Mouse (Mus musculus) MEL (cell line): Measurements from ENCODE around the gene Sapcd2. TPM values are rescaled to one million over a fixed set of nuclear protein-coding genes. Genes with fewer than 3 reads are reported as not detected.

Experiments used
- DNase-seq: peaks from one replicate; pipeline ENCODE4 v3.0.0; 2011; ENCODE audit warnings: low read depth, low spot score
- H3K27ac ChIP-seq: 2 replicates; pipeline ENCODE4 v1.5.1; 2012; ENCODE audit warnings: low read depth, mild to moderate bottlenecking, control low read depth, low read length, moderate library complexity; ENCODE audit not compliant: control insufficient read depth
- H3K27me3 ChIP-seq, 2 experiments: fragments of 150-350 bp in 1 of 2; sonication (generic) in 1 of 2; 2 replicates each; pipeline ENCODE4 v1.6.1; 2012; ENCODE audit warnings: low read length in 2 of 2, mild to moderate bottlenecking in 2 of 2, improper control_type of control experiment in 1 of 2, moderate library complexity in 1 of 2; ENCODE audit not compliant: insufficient read depth in 2 of 2, control insufficient read depth in 1 of 2
- H3K36me3 ChIP-seq, 2 experiments: 2 replicates each; pipeline ENCODE4 v1.6.1; 2012 to 2014; ENCODE audit warnings: low read length in 2 of 2, improper control_type of control experiment in 1 of 2, inconsistent platforms in 1 of 2, mild to moderate bottlenecking in 1 of 2; ENCODE audit not compliant: insufficient read depth in 2 of 2, control insufficient read depth in 1 of 2
- H3K4me1 ChIP-seq, 2 experiments: fragments of 150-350 bp in 1 of 2; sonication (generic) in 1 of 2; 2 replicates each; pipeline ENCODE4 v1.6.1; 2012; ENCODE audit warnings: low read length in 2 of 2, improper control_type of control experiment in 1 of 2, mild to moderate bottlenecking in 1 of 2; ENCODE audit not compliant: insufficient read depth in 2 of 2, control insufficient read depth in 1 of 2
- H3K4me3 ChIP-seq, 2 experiments: fragments of 150-350 bp in 1 of 2; sonication (generic) in 1 of 2; 2 replicates each; pipeline ENCODE4 v1.5.1; 2012; ENCODE audit warnings: low read depth in 2 of 2, low read length in 2 of 2, mild to moderate bottlenecking in 2 of 2, moderate library complexity in 2 of 2, control low read depth in 1 of 2, improper control_type of control experiment in 1 of 2; ENCODE audit not compliant: control insufficient read depth in 1 of 2, insufficient read depth in 1 of 2
- H3K79me2 ChIP-seq: 2 replicates; pipeline ENCODE4 v1.6.1; 2012; ENCODE audit warnings: mild to moderate bottlenecking, low read length, moderate library complexity; ENCODE audit not compliant: control insufficient read depth, poor library complexity, insufficient read depth
- H3K9ac ChIP-seq: 2 replicates; pipeline ENCODE4 v1.6.1; 2012; ENCODE audit warnings: low read depth, mild to moderate bottlenecking, control low read depth, low read length, moderate library complexity; ENCODE audit not compliant: control insufficient read depth, poor library complexity, severe bottlenecking
- H3K9me3 ChIP-seq: fragments of 150-350 bp; sonication (generic); replicated peaks from 2 replicates; pipeline ENCODE4 v1.6.1; 2012; ENCODE audit warnings: mild to moderate bottlenecking, low read length, improper control_type of control experiment, moderate library complexity; ENCODE audit not compliant: insufficient read depth
- BHLHE40 ChIP-seq: IDR thresholded peaks from 2 replicates; pipeline ENCODE4 v1.6.1; 2012; ENCODE audit warnings: low read depth, mild to moderate bottlenecking, inconsistent platforms, low read length, improper control_type of control experiment, borderline replicate concordance
- CHD1 ChIP-seq: IDR thresholded peaks from 2 replicates; pipeline ENCODE4 v1.6.1; 2012; ENCODE audit warnings: low read depth, mild to moderate bottlenecking, inconsistent platforms, low read length, improper control_type of control experiment
- CTCF ChIP-seq, 3 experiments: IDR thresholded peaks in 2 of 3; conservative IDR thresholded peaks in 1 of 3; 2 replicates each; pipeline ENCODE4 v1.5.1; 2011 to 2012; ENCODE audit warnings: low read length in 3 of 3, low read depth in 2 of 3, mild to moderate bottlenecking in 2 of 3, improper control_type of control experiment in 1 of 3, inconsistent platforms in 1 of 3, mixed read lengths in 1 of 3, moderate library complexity in 1 of 3; ENCODE audit not compliant: control insufficient read depth in 1 of 3, insufficient read depth in 1 of 3, poor library complexity in 1 of 3, severe bottlenecking in 1 of 3
- E2F4 ChIP-seq: IDR thresholded peaks from 2 replicates; pipeline ENCODE4 v1.6.1; 2011; ENCODE audit warnings: low read depth, low read length, improper control_type of control experiment, borderline replicate concordance
- ELF1 ChIP-seq: IDR thresholded peaks from 2 replicates; pipeline ENCODE4 v1.6.1; 2014; ENCODE audit warnings: low read depth, mild to moderate bottlenecking, inconsistent platforms, low read length, improper control_type of control experiment, moderate library complexity
- HCFC1 ChIP-seq: IDR thresholded peaks from 2 replicates; pipeline ENCODE4 v1.6.1; 2012; ENCODE audit warnings: low read depth, mild to moderate bottlenecking, inconsistent platforms, low read length, improper control_type of control experiment, moderate library complexity
- JUND ChIP-seq: IDR thresholded peaks from 2 replicates; pipeline ENCODE4 v1.6.1; 2011; ENCODE audit warnings: low read depth, mild to moderate bottlenecking, improper control_type of control experiment, low read length
- KAT2A ChIP-seq: conservative IDR thresholded peaks from 2 replicates; pipeline ENCODE4 v1.6.1; 2012; ENCODE audit warnings: low read depth, low read length, improper control_type of control experiment, inconsistent platforms
- MAX ChIP-seq: IDR thresholded peaks from 2 replicates; pipeline ENCODE4 v1.6.1; 2011; ENCODE audit warnings: low read length, improper control_type of control experiment
- MAZ ChIP-seq: IDR thresholded peaks from 2 replicates; pipeline ENCODE4 v1.6.1; 2012; ENCODE audit warnings: low read depth, mild to moderate bottlenecking, inconsistent platforms, low read length, improper control_type of control experiment
- MEF2A ChIP-seq: IDR thresholded peaks from 2 replicates; pipeline ENCODE4 v1.6.1; 2014; ENCODE audit warnings: low read depth, mild to moderate bottlenecking, inconsistent platforms, low read length, improper control_type of control experiment; ENCODE audit not compliant: poor library complexity, insufficient replicate concordance, severe bottlenecking; ENCODE audit errors: extremely low read depth
- MXI1 ChIP-seq: IDR thresholded peaks from 2 replicates; pipeline ENCODE4 v1.6.1; 2011; ENCODE audit warnings: mild to moderate bottlenecking, low read depth, low read length, improper control_type of control experiment
- MYB ChIP-seq: IDR thresholded peaks from 2 replicates; pipeline ENCODE4 v1.6.1; 2011; ENCODE audit warnings: mild to moderate bottlenecking, low read depth, low read length, improper control_type of control experiment
- NELFE ChIP-seq: IDR thresholded peaks from 2 replicates; pipeline ENCODE4 v1.6.1; 2011; ENCODE audit warnings: low read depth, low read length, improper control_type of control experiment
- POLR2A ChIP-seq, 2 experiments: IDR thresholded peaks; 2 replicates each; pipeline ENCODE4 v1.6.1; 2011 to 2012; ENCODE audit warnings: low read length in 2 of 2, mild to moderate bottlenecking in 2 of 2, control low read depth in 1 of 2, improper control_type of control experiment in 1 of 2, low read depth in 1 of 2, moderate library complexity in 1 of 2; ENCODE audit not compliant: control insufficient read depth in 1 of 2, insufficient read depth in 1 of 2, poor library complexity in 1 of 2
- RCOR1 ChIP-seq: IDR thresholded peaks from 2 replicates; pipeline ENCODE4 v1.6.1; 2012; ENCODE audit warnings: low read depth, mild to moderate bottlenecking, inconsistent platforms, low read length, improper control_type of control experiment
- SIN3A ChIP-seq: IDR thresholded peaks from 2 replicates; pipeline ENCODE4 v1.6.1; 2012; ENCODE audit warnings: low read length, improper control_type of control experiment, inconsistent platforms
- SMC3 ChIP-seq: IDR thresholded peaks from 2 replicates; pipeline ENCODE4 v1.6.1; 2011; ENCODE audit warnings: low read depth, low read length, improper control_type of control experiment
- UBTF ChIP-seq: IDR thresholded peaks from 2 replicates; pipeline ENCODE4 v1.6.1; 2012; ENCODE audit warnings: low read depth, mild to moderate bottlenecking, inconsistent platforms, low read length, improper control_type of control experiment, moderate library complexity, borderline replicate concordance; ENCODE audit not compliant: insufficient read depth
- USF1 ChIP-seq: IDR thresholded peaks from 2 replicates; pipeline ENCODE4 v1.6.1; 2014; ENCODE audit warnings: low read depth, mild to moderate bottlenecking, inconsistent platforms, low read length, improper control_type of control experiment, moderate library complexity
- USF2 ChIP-seq, 2 experiments: IDR thresholded peaks; 2 replicates each; pipeline ENCODE4 v1.6.1; 2011 to 2012; ENCODE audit warnings: improper control_type of control experiment in 2 of 2, low read length in 2 of 2, borderline replicate concordance in 1 of 2, inconsistent platforms in 1 of 2, low read depth in 1 of 2, mild to moderate bottlenecking in 1 of 2; ENCODE audit not compliant: insufficient read depth in 1 of 2
- ZC3H11A ChIP-seq: IDR thresholded peaks from 2 replicates; pipeline ENCODE4 v1.6.1; 2012; ENCODE audit warnings: low read depth, mild to moderate bottlenecking, inconsistent platforms, low read length, improper control_type of control experiment
- ZNF384 ChIP-seq: IDR thresholded peaks from 2 replicates; pipeline ENCODE4 v1.6.1; 2012; ENCODE audit warnings: low read depth, mild to moderate bottlenecking, inconsistent platforms, low read length, improper control_type of control experiment
- polyA plus RNA-seq, 2 experiments: library from polyadenylated mRNA; stranded (reverse) in 1 of 2; unstranded in 1 of 2; fragments of >175 nt in 1 of 2; fragments of >200 nt in 1 of 2; gene quantifications; 2 replicates each; pipeline versions ENCODE4 v1.2.1 to v1.2.4; 2012; ENCODE audit warnings: low replicate concordance in 2 of 2, low read depth in 1 of 2; ENCODE audit not compliant: insufficient read length in 2 of 2, insufficient read depth in 1 of 2, missing spikeins in 1 of 2
- total RNA-seq: library from RNA; depleted of rRNA; stranded (reverse); fragments of 300-350 nt; gene quantifications from 2 replicates; pipeline ENCODE4 v1.2.3, GENCODE M21; 2012

Sapcd2 gene
- total and polyA plus RNA-seq, 3 experiments, result 51.9 to 58.2 TPM; not detected in 1

- no peaks in the 10 kb centered on the region for H3K79me2 ChIP-seq
- H3K27me3 ChIP-seq, result peaks cover 4 to 6% of the 10 kb centered on the region in 2 experiments; a peak in 3 of 4 replicates
- no peaks in the 10 kb centered on the region for H3K9me3 ChIP-seq
- H3K9ac ChIP-seq, result no peak overlapping the region
- no peak for DNase-seq
- no peak for TF ChIP-seq SIN3A
- no peak for TF ChIP-seq ELF1
- TF ChIP-seq POLR2A (IDR thresholded peaks at IDR 0.05; ENCODE audit: control insufficient read depth in 1 of 2, insufficient read depth in 1 of 2, low read depth in 1 of 2, low read length in 2 of 2, poor library complexity in 1 of 2), result no peak
- TF ChIP-seq RCOR1, result no peak
- TF ChIP-seq USF1, result no peak
- TF ChIP-seq MXI1, result no peak
- H3K4me1 ChIP-seq, result no peaks in the 10 kb centered on the region
- no peaks in the 10 kb centered on the region for H3K36me3 ChIP-seq
- no peak overlapping the region for H3K27ac ChIP-seq
- no peak overlapping the region for H3K4me3 ChIP-seq
Measured at GRCm38 (mm10) chr2:25398065-25398464, 25.9 kb downstream of the Sapcd2 start.

- no peak within 1 kb of the TSS for H3K9ac ChIP-seq
- TF ChIP-seq SMC3 (no peak), UBTF (no peak), MAZ (no peak), ZNF384 (no peak), ZC3H11A (no peak), JUND (no peak), E2F4 (no peak), ELF1 (no peak), KAT2A (no peak), HCFC1 (no peak), SIN3A (no peak), MYB (no peak), NELFE (no peak), USF2 (IDR thresholded peaks at IDR 0.05; ENCODE audit: borderline replicate concordance in 1 of 2, insufficient read depth in 1 of 2, low read depth in 1 of 2, low read length in 2 of 2) (no peak), MEF2A (no peak), BHLHE40 (no peak), MAX (no peak), CTCF (IDR thresholded peaks at IDR 0.05 in 2 of 3, conservative IDR thresholded peaks at IDR 0.05 in 1 of 3; ENCODE audit: control insufficient read depth in 1 of 3, insufficient read depth in 1 of 3, low read depth in 2 of 3, low read length in 3 of 3, poor library complexity in 1 of 3, severe bottlenecking in 1 of 3) (no peak), CHD1 (no peak)
- TF ChIP-seq, all 39 proteins: peak for 0
- no peak within 1 kb of the TSS for H3K4me3 ChIP-seq
- no peak for DNase-seq
- H3K27ac ChIP-seq, result no peak within 1 kb of the TSS
- H3K9me3 ChIP-seq, result no peaks in the 10 kb centered on the region
- no peaks in the 10 kb centered on the region for H3K36me3 ChIP-seq
- peaks cover 4 to 6% of the 10 kb centered on the region in 2 experiments; a peak in 2 of 4 replicates for H3K27me3 ChIP-seq
- H3K4me1 ChIP-seq, result no peaks in the 10 kb centered on the region
- H3K79me2 ChIP-seq, result no peaks in the 10 kb centered on the region
Measured at GRCm38 (mm10) chr2:25399051-25399450, 26.9 kb downstream of the Sapcd2 start, which contains the start of gene Npdc1. Gene Npdc1, plus strand, starts transcription at chr2:25399351.
